Mouse (Mus musculus) ES-Bruce4 (cell line): Measurements from ENCODE around the gene Gm3336. TPM values are rescaled to one million over a fixed set of nuclear protein-coding genes. Genes with fewer than 3 reads are reported as not detected.

Experiments used
- H3K27ac ChIP-seq: 2 replicates; pipeline ENCODE4 v1.5.1; 2012; ENCODE audit warnings: low read length, inconsistent platforms; ENCODE audit not compliant: insufficient read depth
- H3K27me3 ChIP-seq: 2 replicates; pipeline ENCODE4 v1.6.1; 2012; ENCODE audit warnings: mild to moderate bottlenecking, low read length, inconsistent platforms; ENCODE audit not compliant: control insufficient read depth, poor library complexity, insufficient read depth, severe bottlenecking
- H3K36me3 ChIP-seq: 2 replicates; pipeline ENCODE4 v1.6.1; 2012; ENCODE audit warnings: inconsistent platforms, mild to moderate bottlenecking, low read length, moderate library complexity; ENCODE audit not compliant: control insufficient read depth, poor library complexity, insufficient read depth, severe bottlenecking
- H3K4me1 ChIP-seq: one replicate; pipeline ENCODE4 v1.8.1; 2011; ENCODE audit warnings: low read length; ENCODE audit not compliant: control insufficient read depth, insufficient read depth
- H3K4me3 ChIP-seq: 2 replicates; pipeline ENCODE4 v1.5.1; 2011; ENCODE audit warnings: low read depth, mild to moderate bottlenecking, low read length
- H3K9ac ChIP-seq: 2 replicates; pipeline ENCODE4 v1.6.1; 2012; ENCODE audit warnings: low read depth, mild to moderate bottlenecking, inconsistent platforms; ENCODE audit not compliant: poor library complexity, severe bottlenecking
- H3K9me3 ChIP-seq: replicated peaks from 2 replicates; pipeline ENCODE4 v1.6.1; 2012; ENCODE audit warnings: mild to moderate bottlenecking, low read length, inconsistent platforms; ENCODE audit not compliant: control insufficient read depth, poor library complexity, insufficient read depth, severe bottlenecking
- CTCF ChIP-seq: IDR thresholded peaks from one replicate; pipeline ENCODE4 v1.8.1; 2011; ENCODE audit warnings: low read depth, low read length
- EP300 ChIP-seq: IDR thresholded peaks from 2 replicates; pipeline ENCODE4 v1.6.1; 2011; ENCODE audit warnings: low read depth, low read length; ENCODE audit not compliant: insufficient read depth
- POLR2A ChIP-seq: IDR thresholded peaks from one replicate; pipeline ENCODE4 v1.8.1; 2011; ENCODE audit warnings: low read length; ENCODE audit not compliant: insufficient read depth
- polyA plus RNA-seq: library from polyadenylated mRNA; stranded (reverse); fragments of >200 nt; gene quantifications from 2 replicates; pipeline ENCODE4 v1.2.4, GENCODE M21; 2011; ENCODE audit warnings: low read depth; ENCODE audit not compliant: missing spikeins, insufficient read depth, insufficient read length

Gene Gm3336
- polyA plus RNA-seq, 1 experiment = 2.5 TPM

GRCm38 (mm10) chr8:70723486-70724210 lies 5.3 kb downstream of the Gm3336 start, which contains the start of gene Pde4c:
Gene Pde4c (plus strand): TSS chr8:70723720.
- no peak within 1 kb of the TSS for H3K9ac ChIP-seq
- TF ChIP-seq EP300 (no peak), CTCF (no peak), POLR2A (no peak)
- no peak within 1 kb of the TSS for H3K27ac ChIP-seq
- H3K4me1 ChIP-seq = no peaks in the 10 kb centered on the region
- no peaks in the 10 kb centered on the region for H3K36me3 ChIP-seq
- H3K27me3 ChIP-seq = no peaks in the 10 kb centered on the region
- no peaks in the 10 kb centered on the region for H3K9me3 ChIP-seq
- peak within 1 kb of the TSS; percentile 2; the same call in 1 of the 2 replicates for H3K4me3 ChIP-seq

GRCm38 (mm10) chr8:70724216-70724615 lies 5.9 kb downstream of the Gm3336 start:
- Histone ChIP-seq H3K9ac (no peak overlapping the region), H3K4me3 (peak overlapping the region; percentile 2; the same call in 1 of the 2 replicates), H3K27ac (no peak overlapping the region), H3K27me3 (no peaks in the 10 kb centered on the region), H3K9me3 (no peaks in the 10 kb centered on the region), H3K36me3 (no peaks in the 10 kb centered on the region), H3K4me1 (no peaks in the 10 kb centered on the region)
- no peak for TF ChIP-seq EP300
- no peak for TF ChIP-seq CTCF
- no peak for TF ChIP-seq POLR2A

GRCm38 (mm10) chr8:70725792-70726447 lies 7.6 kb downstream of the Gm3336 start:
- Histone ChIP-seq H3K4me3 (no peak overlapping the region), H3K36me3 (no peaks in the 10 kb centered on the region), H3K4me1 (no peaks in the 10 kb centered on the region), H3K27ac (no peak overlapping the region), H3K9me3 (no peaks in the 10 kb centered on the region), H3K27me3 (no peaks in the 10 kb centered on the region), H3K9ac (no peak overlapping the region)
- TF ChIP-seq EP300 (no peak), POLR2A (no peak), CTCF (no peak)

GRCm38 (mm10) chr8:70726721-70727120 lies 8.4 kb downstream of the Gm3336 start:
- Histone ChIP-seq H3K4me1 (no peaks in the 10 kb centered on the region), H3K36me3 (no peaks in the 10 kb centered on the region), H3K27ac (no peak overlapping the region), H3K27me3 (no peaks in the 10 kb centered on the region), H3K9ac (no peak overlapping the region), H3K4me3 (no peak overlapping the region), H3K9me3 (no peaks in the 10 kb centered on the region)
- TF ChIP-seq CTCF (no peak), POLR2A (no peak), EP300 (no peak)

GRCm38 (mm10) chr8:70729808-70730475 lies 11.6 kb downstream of the Gm3336 start:
- H3K4me3 ChIP-seq = peak overlapping the region; percentile 54
- H3K9me3 ChIP-seq = no peaks in the 10 kb centered on the region
- H3K36me3 ChIP-seq = no peaks in the 10 kb centered on the region
- no peak overlapping the region for H3K27ac ChIP-seq
- no peaks in the 10 kb centered on the region for H3K27me3 ChIP-seq
- H3K9ac ChIP-seq = peak overlapping the region; percentile 55
- peaks cover 4% of the 10 kb centered on the region for H3K4me1 ChIP-seq
- TF ChIP-seq EP300 (no peak), POLR2A (no peak), CTCF (no peak)
